Mouse (Mus musculus) leukemia stem cell, adult 10-12 weeks (primary cell): Measurements from ENCODE around the gene Dpm3. TPM values are rescaled to one million over a fixed set of nuclear protein-coding genes. Genes with fewer than 3 reads are reported as not detected.

Experiments
- polyA plus RNA-seq: library from polyadenylated mRNA; stranded (reverse); fragments of >175 nt; gene quantifications from 2 replicates; pipeline ENCODE4 v1.2.3, GENCODE M21; 2012; ENCODE audit warnings: low replicate concordance

Dpm3 gene
- 175 and 302 TPM in 2 replicates for polyA plus RNA-seq

DNA sequence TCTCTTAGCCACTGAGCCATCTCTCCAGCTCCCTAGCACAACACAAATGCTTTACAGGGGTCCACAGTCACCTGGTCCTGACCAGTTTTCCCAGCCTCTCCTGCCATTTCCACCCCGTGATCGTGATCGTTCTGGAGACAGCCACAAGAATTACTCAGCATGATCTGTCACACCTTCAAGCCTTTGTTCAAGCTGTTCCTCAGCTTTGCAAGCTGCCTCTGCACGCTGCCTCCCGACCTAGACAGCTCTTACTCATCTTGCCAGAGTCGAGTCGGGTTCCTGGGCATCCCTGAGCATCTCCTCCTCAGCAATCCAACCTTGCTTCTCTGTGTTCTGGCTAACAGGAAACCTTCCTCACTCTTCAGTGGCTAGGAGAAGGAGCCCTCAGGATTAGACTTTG lies at the start of gene Dpm3:
Dpm3 (plus strand) TSS at position 283 of the 400 bp plus-strand sequence.

DNA sequence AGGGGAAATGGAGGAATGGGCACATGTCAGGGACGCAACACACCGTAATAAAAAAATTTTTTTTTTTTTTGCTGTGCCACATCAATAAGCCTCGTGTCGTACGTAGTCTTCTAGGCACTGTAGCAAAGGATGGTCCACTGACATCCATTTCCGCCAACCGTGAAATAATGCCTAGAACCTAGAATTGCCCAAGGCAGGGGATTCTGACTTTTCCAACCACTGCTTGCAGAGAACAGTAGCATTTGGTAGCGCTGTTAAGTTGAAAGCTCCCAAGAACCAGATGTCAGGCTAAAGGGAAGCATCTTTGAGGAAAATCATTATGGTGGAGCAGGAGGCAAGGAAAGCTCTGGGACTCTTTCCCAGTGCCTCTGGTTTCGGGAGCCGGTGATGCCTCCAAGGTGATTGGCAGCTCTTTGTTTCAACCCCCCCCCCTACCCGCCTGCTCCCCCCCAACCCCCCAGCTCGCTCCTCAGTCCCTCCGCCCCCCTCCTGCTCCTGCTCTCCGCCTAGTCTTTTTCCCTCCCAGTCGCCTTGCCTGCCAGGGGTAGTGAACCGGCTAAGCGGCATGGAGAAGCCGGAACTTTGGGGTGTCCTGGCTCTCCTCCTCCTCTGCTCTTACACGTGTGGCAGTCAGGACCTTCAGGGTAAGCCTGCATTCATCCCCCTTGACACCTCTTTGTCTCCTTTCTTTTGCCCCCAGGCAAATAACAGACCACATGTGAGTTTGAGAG lies 44.3 kb upstream of the Dpm3 start, which contains the start of gene Thbs3:
Thbs3 (plus strand) TSS at position 500 of the 731 bp plus-strand sequence.

DNA sequence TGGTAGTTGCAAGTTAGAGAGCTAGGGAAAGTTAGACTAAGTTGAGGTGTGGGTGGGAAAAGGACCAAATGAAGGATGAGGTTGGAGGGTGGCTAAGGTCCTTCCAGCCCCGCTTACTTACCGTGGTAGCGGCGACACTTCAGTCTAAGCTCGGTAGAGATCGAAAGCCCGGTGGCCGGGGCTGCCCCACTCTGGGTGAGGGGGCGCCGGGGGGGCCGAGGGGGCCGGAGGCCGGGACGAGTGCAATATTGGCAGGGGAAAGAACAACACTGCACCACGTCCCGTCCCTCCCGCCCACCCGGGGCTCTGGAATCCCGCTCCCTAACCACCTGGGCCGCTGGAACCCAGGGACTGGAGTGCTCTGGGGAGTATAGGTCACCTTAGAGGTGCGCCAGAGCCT lies 32.3 kb upstream of the Dpm3 start, which contains the start of gene Mtx1:
Mtx1 (minus strand) TSS at position 189 of the 400 bp plus-strand sequence.

DNA sequence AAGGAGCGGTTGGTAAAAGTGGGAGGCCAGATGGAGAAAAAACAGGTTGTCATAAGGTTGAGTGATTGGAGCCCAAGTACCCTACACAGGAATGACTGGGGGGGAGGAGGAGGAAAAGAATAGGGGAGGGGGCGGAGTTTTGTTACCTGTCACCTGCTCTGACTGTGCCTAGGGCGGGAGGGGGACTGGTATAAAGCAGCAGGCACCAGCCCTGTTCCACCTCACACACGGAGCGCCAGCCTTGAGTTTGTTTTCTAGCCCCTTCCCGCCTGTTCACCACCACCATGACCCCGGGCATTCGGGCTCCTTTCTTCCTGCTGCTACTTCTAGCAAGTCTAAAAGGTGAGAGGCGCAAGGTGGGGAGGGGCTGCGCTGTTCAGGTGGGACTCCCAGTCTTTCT lies 30.3 kb upstream of the Dpm3 start, which contains the start of gene Muc1:
Muc1 (plus strand) TSS at position 222 of the 400 bp plus-strand sequence.

DNA sequence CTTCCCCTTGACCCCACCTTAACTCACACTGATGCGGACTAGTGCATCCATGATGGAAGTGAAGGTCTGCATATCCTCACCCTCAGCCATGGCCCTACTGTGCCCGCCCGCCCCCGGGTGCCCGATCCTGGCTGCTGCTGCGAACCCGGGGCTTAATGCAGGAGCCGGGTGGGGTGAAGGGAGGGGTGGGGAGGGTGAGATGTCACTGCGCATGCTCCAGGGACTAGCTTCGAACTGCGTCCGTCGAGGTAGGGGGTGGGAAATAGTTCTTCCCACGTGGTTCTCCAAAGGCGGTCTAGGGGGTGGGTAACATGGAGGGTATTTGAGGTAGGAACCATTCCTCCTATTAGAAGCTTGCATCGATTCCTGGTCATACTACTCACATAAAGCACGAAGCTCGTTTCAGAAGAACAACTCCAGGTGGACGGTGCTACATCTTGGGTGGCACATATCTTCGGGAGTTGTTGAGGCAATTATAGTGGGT lies 13.4 kb upstream of the Dpm3 start, which contains the start of gene Krtcap2:
Krtcap2 (plus strand) TSS at position 279 of the 484 bp plus-strand sequence.

DNA sequence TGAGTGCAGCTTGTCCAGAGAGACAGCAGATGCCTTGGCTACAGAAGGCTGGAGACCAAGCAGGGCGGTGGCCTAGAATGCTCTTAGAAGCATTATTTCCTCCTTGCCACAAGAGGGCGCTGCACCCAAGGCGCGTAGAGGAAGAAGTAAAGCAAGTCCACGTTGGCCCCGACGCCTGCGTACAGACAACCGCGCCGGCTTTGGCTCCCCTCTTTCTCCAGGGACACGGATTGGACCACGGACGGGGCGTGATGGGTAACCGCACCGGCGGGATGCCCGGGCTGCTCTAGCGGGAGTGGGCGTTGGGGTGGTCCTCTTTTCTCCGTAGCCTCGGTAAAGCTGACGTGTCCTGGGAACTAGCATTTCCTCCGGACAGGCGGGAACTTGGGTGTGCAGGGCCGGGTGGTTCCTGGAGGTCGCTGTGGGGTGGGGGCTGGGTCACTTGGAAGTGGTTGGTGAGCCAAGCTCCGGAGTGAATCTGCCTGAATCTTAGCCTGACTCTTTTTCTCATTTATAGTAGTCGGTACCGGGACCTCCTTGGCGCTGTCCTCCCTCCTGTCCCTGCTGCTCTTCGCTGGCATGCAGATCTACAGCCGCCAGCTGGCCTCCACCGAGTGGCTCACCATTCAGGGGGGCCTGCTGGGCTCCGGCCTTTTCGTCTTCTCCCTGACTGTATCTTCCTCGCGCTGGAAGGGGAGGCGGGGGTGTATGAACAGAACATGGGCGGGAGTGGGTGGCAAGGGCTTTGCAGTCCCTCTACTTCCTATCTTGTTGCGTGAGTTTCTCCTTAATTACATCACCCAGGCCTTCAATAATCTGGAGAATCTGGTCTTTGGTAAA lies 12.7 kb upstream of the Dpm3 start, which contains the start of gene Trim46:
Trim46 (minus strand) TSS at position 49 of the 840 bp plus-strand sequence.

DNA sequence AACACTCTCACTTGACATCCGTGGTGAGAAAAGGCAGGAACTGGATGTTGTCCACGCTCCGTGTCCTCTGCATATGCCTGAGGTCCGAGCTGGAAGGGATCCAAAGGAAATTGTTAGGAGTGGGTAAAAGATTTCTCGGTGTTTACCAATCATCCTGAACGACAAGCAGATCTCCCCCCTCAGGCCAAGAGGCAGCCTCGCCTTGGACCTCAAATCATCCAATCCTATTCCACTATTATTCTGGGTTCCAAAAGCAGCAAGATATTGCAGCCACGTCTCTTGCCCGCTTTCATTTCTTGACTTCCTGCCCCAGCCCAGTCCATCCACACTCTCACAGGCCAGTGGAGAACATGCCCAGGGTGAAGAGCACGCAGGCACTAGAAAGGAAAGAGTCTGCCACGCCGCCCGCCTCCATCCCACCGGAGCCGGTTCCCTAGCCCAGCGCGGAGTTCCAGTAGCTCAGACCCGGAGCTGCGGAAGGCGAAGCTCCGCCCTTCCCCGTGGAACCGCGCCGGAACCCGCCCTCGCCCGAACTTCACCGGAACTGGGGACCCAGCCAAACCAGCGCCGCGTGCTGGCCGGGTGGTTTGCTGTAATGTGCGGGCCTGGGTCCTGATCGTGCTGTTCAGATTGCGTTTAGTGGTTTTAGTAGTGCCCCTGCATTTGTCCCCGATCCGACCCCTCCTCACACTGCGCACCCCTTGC lies 11.0 kb downstream of the Dpm3 start, which contains the start of gene Slc50a1:
Slc50a1 (minus strand) TSS at position 520 of the 705 bp plus-strand sequence.

DNA sequence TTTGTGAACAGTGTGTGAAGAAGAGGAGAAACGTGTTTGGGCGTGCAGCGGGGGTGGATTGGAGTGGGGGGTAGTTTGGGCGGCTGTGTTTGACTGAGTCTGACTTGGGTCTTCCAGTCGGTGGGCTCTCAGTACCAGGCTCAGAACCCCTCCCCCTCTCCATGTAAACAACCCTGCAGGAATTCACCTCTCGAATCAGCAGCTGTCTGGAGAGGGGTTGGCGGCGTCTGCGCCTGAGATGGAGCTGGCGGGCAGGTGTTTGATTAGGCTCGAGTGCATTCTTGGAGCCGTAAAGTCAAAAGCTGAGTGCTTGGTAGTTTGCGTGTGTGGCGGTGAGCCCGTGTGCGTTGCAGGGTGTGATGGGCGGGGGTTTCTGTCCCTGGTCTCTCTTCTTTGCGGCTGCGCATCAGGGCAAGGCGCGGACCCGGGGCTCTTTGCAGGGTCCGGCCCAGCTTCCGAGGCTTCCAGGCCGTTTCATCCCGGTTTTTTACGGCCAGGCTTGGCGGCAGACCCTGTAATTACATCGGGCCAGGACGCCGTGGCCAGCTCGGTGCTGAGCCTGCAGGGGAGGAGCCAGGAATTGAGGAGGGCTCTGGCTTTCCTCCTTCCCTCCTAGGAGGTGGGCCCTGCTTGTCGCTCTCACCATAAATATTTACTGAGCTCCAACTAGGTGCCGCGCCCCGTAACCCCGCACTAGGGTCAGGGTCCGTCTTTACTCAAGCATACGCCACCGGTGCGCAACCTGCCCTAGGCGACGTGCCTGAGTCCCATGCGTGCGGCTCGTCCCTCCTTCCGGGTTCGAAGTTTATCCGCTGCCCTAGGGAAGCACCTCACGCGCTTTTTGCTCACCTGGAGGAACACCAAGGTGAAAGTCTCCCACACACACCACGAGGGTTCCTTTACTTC lies 21.7 kb downstream of the Dpm3 start, which contains the start of gene Efna1:
Efna1 (minus strand) TSS at position 537 of the 906 bp plus-strand sequence.

Other genes with a start within 250 kb of the Dpm3 start
- 12.2 and 18.4 TPM in 2 replicates for gene Rusc1, start 166.0 kb upstream of the Dpm3 start, polyA plus RNA-seq
- 1.5 and 5.4 TPM in 2 replicates for gene Gm43738, start 158.3 kb upstream of the Dpm3 start, polyA plus RNA-seq
- gene Fdps, start 157.4 kb upstream of the Dpm3 start, polyA plus RNA-seq = 2.5 and 4.7 TPM in 2 replicates
- gene Pklr, start 123.2 kb upstream of the Dpm3 start, polyA plus RNA-seq = 289 and 608 TPM in 2 replicates
- 0.42 and 0.53 TPM in 2 replicates for gene Hcn3, start 99.2 kb upstream of the Dpm3 start, polyA plus RNA-seq
- gene Clk2, start 94.6 kb upstream of the Dpm3 start, polyA plus RNA-seq = 23.7 and 40.4 TPM in 2 replicates
- 198 and 209 TPM in 2 replicates for gene Scamp3, start 81.9 kb upstream of the Dpm3 start, polyA plus RNA-seq
- gene Fam189b, start 76.2 kb upstream of the Dpm3 start, polyA plus RNA-seq = 55.0 and 89.5 TPM in 2 replicates
- gene Gba, start 56.4 kb upstream of the Dpm3 start, polyA plus RNA-seq = 5.4 and 6.8 TPM in 2 replicates
- 0.07 and 0.12 TPM in 2 replicates for gene Thbs3, start 44.2 kb upstream of the Dpm3 start, polyA plus RNA-seq
- 448 and 636 TPM in 2 replicates for gene Mtx1, start 32.3 kb upstream of the Dpm3 start, polyA plus RNA-seq
- gene Muc1, start 30.3 kb upstream of the Dpm3 start, polyA plus RNA-seq = 0.77 TPM in 1 of 2 replicates, not detected in the other
- gene Krtcap2, start 13.4 kb upstream of the Dpm3 start, polyA plus RNA-seq = 48.3 and 213 TPM in 2 replicates
- 2.6 and 5.4 TPM in 2 replicates for gene Trim46, start 13.0 kb upstream of the Dpm3 start, polyA plus RNA-seq
- 10.0 and 13.3 TPM in 2 replicates for gene Slc50a1, start 11.2 kb downstream of the Dpm3 start, polyA plus RNA-seq
- gene Efna1, start 21.8 kb downstream of the Dpm3 start, polyA plus RNA-seq = 0.14 and 1.4 TPM in 2 replicates
- gene Efna3, start 63.6 kb downstream of the Dpm3 start, polyA plus RNA-seq = not detected in 2 replicates
- gene Efna4, start 78.7 kb downstream of the Dpm3 start, polyA plus RNA-seq = 0.39 and 0.50 TPM in 2 replicates
- gene Adam15, start 90.6 kb downstream of the Dpm3 start, polyA plus RNA-seq = 28.1 and 30.7 TPM in 2 replicates
- gene Dcst2, start 102.6 kb downstream of the Dpm3 start, polyA plus RNA-seq = not detected in 2 replicates
- not detected in 2 replicates for gene Dcst1, start 105.9 kb downstream of the Dpm3 start, polyA plus RNA-seq
- 48.8 and 81.5 TPM in 2 replicates for gene Zbtb7b, start 135.4 kb downstream of the Dpm3 start, polyA plus RNA-seq
- not detected in 2 replicates for gene Lenep, start 143.4 kb downstream of the Dpm3 start, polyA plus RNA-seq
- 6.2 and 29.0 TPM in 2 replicates for gene Flad1, start 152.5 kb downstream of the Dpm3 start, polyA plus RNA-seq
- 26.6 and 26.7 TPM in 2 replicates for gene Cks1b, start 159.0 kb downstream of the Dpm3 start, polyA plus RNA-seq
- gene Shc1, start 159.1 kb downstream of the Dpm3 start, polyA plus RNA-seq = 159 TPM in 2 replicates
- 423 and 488 TPM in 2 replicates for gene Pygo2, start 170.9 kb downstream of the Dpm3 start, polyA plus RNA-seq
- gene Pbxip1, start 177.3 kb downstream of the Dpm3 start, polyA plus RNA-seq = 12.7 and 17.4 TPM in 2 replicates
- gene Pmvk, start 195.2 kb downstream of the Dpm3 start, polyA plus RNA-seq = 1.3 and 13.0 TPM in 2 replicates